Mouse (Mus musculus): ENCODE results near the gene Fabp2. TPM values are rescaled to one million over a fixed set of nuclear protein-coding genes. Genes with fewer than 3 reads are reported as not detected.

The Fabp2 gene
- total and polyA plus RNA-seq, 2 experiments from 2014 or later = not detected

- Histone ChIP-seq H3K4me1 (ENCODE audit: control insufficient read depth, insufficient read depth) (no peaks in the 10 kb centered on the region), H3K9me3 (replicated peaks; ENCODE audit: control insufficient read depth, low read length) (no peaks in the 10 kb centered on the region), H3K4me2 (ENCODE audit: low read depth, low read length) (no peak overlapping the region), H3K4me3 (ENCODE audit: low read depth, low read length) (no peak overlapping the region), H3K27me3 (ENCODE audit: control insufficient read depth, insufficient read depth, low read length) (no peaks in the 10 kb centered on the region), H3K9ac (replicated peaks; ENCODE audit: low read depth, low read length) (no peak overlapping the region), H3K27ac (ENCODE audit: low read depth) (no peak overlapping the region), H3K36me3 (replicated peaks; ENCODE audit: control insufficient read depth, insufficient read depth, low read length) (no peaks in the 10 kb centered on the region)
- no peak for TF ChIP-seq CTCF (IDR thresholded peaks at IDR 0.05; ENCODE audit: low read depth)
- TF ChIP-seq EP300 (IDR thresholded peaks at IDR 0.05; ENCODE audit: low read depth) = no peak
- DNase-seq (ENCODE audit: low spot score) = no peak
- ATAC-seq (ENCODE audit: insufficient read depth, low read depth) = no peak
- 82% methylated on average over 4 of the region's 4 CpGs for WGBS
Observed at GRCm38 (mm10) chr3:122865092-122865491, 29.8 kb upstream of the Fabp2 start.

DNA sequence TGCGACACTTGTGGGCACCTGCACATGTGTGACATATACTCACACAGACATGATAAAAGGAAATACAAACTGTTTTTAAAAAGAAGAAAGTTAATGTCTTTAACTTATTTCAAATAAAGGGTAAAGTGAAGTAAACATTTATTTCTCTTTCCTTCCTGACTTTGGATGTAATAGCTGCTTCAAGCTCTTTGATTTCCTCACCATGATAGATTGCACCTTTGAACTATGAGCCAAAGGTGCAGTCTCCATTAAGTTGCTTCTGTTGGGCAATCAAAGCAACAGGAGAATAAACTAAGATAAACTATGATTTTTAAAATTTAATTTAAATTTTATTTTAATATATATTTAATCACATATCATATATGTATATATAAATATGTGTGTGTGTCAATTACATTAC, 26.6 kb upstream of the Fabp2 start:
- no peak overlapping the region for H3K4me2 ChIP-seq (ENCODE audit: low read depth, low read length)
- DNase-seq (ENCODE audit: low spot score) = no peak
- no peak overlapping the region for H3K9ac ChIP-seq (replicated peaks; ENCODE audit: low read depth, low read length)
- no peaks in the 10 kb centered on the region for H3K27me3 ChIP-seq (ENCODE audit: control insufficient read depth, insufficient read depth, low read length)
- H3K4me1 ChIP-seq (ENCODE audit: control insufficient read depth, insufficient read depth) = no peaks in the 10 kb centered on the region
- H3K9me3 ChIP-seq (replicated peaks; ENCODE audit: control insufficient read depth, low read length) = no peaks in the 10 kb centered on the region
- TF ChIP-seq CTCF (IDR thresholded peaks at IDR 0.05; ENCODE audit: low read depth) (no peak), EP300 (IDR thresholded peaks at IDR 0.05; ENCODE audit: low read depth) (no peak)
- WGBS = 85% methylated on average over 1 of the region's 1 CpGs
- H3K27ac ChIP-seq (ENCODE audit: low read depth) = no peak overlapping the region
- no peak overlapping the region for H3K4me3 ChIP-seq (ENCODE audit: low read depth, low read length)
- no peaks in the 10 kb centered on the region for H3K36me3 ChIP-seq (replicated peaks; ENCODE audit: control insufficient read depth, insufficient read depth, low read length)
- ATAC-seq (ENCODE audit: insufficient read depth, low read depth) = no peak

DNA sequence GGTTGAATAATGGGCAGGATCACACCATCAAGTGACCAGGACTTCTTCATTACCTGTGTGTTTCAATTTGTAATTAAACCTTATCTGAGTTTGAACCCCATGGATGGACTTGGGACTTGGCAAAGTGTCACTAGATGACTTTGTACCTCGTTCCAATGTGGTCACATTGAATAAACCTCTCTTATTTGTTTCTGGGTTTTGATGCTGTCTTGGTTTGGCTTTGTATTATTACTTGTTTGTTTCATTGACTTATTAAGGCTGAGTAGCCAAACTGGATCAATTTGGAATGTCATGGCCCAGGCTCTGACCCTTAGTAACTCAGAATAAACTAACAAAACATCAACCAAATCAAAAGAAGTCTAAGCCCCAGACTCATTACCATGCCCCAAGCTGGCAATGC, 23.3 kb upstream of the Fabp2 start:
- Histone ChIP-seq H3K9ac (replicated peaks; ENCODE audit: low read depth, low read length) (no peak overlapping the region), H3K27ac (ENCODE audit: low read depth) (no peak overlapping the region), H3K27me3 (ENCODE audit: control insufficient read depth, insufficient read depth, low read length) (no peaks in the 10 kb centered on the region), H3K36me3 (replicated peaks; ENCODE audit: control insufficient read depth, insufficient read depth, low read length) (no peaks in the 10 kb centered on the region), H3K4me1 (ENCODE audit: control insufficient read depth, insufficient read depth) (no peaks in the 10 kb centered on the region), H3K9me3 (replicated peaks; ENCODE audit: control insufficient read depth, low read length) (no peaks in the 10 kb centered on the region), H3K4me3 (ENCODE audit: low read depth, low read length) (no peak overlapping the region), H3K4me2 (ENCODE audit: low read depth, low read length) (no peak overlapping the region)
- 68% methylated on average over 1 of the region's 1 CpGs for WGBS
- no peak for TF ChIP-seq CTCF (IDR thresholded peaks at IDR 0.05; ENCODE audit: low read depth)
- DNase-seq (ENCODE audit: low spot score) (no peak), ATAC-seq (ENCODE audit: insufficient read depth, low read depth) (no peak)

DNA sequence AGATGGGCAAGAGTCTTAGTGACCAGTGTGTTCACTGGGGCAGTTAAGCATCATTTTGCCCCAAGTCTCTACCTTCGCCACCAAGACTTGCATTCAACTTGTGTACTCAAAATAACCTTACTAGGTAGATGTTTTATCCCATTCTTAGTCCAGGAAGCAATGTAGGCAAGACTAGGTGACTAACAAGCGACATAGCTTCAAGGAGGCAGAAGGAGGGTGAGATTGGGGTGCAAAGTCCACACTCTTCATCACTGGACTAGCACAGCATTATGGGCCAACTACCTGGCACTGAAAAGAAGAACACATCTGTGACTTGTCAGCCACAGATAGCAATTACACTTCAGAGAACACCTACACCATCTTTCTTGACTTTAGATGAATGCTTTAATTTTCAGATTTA, 18.0 kb upstream of the Fabp2 start:
- H3K9me3 ChIP-seq (replicated peaks; ENCODE audit: control insufficient read depth, low read length) = no peaks in the 10 kb centered on the region
- no peak overlapping the region for H3K4me3 ChIP-seq (ENCODE audit: low read depth, low read length)
- H3K4me1 ChIP-seq (ENCODE audit: control insufficient read depth, insufficient read depth) = no peaks in the 10 kb centered on the region
- TF ChIP-seq EP300 (IDR thresholded peaks at IDR 0.05; ENCODE audit: low read depth) (no peak), CTCF (IDR thresholded peaks at IDR 0.05; ENCODE audit: low read depth) (no peak)
- H3K4me2 ChIP-seq (ENCODE audit: low read depth, low read length) = no peak overlapping the region
- H3K27ac ChIP-seq (ENCODE audit: low read depth) = no peak overlapping the region
- no peaks in the 10 kb centered on the region for H3K27me3 ChIP-seq (ENCODE audit: control insufficient read depth, insufficient read depth, low read length)
- ATAC-seq (ENCODE audit: insufficient read depth, low read depth) (no peak), DNase-seq (ENCODE audit: low spot score) (no peak)
- H3K36me3 ChIP-seq (replicated peaks; ENCODE audit: control insufficient read depth, insufficient read depth, low read length) = no peaks in the 10 kb centered on the region
- H3K9ac ChIP-seq (replicated peaks; ENCODE audit: low read depth, low read length) = no peak overlapping the region
- 72% methylated on average over 2 of the region's 2 CpGs for WGBS

GRCm38 (mm10) chr3:122877543-122877942, 17.3 kb upstream of the Fabp2 start:
- no peak overlapping the region for H3K9ac ChIP-seq (replicated peaks; ENCODE audit: low read depth, low read length)
- no peaks in the 10 kb centered on the region for H3K27me3 ChIP-seq (ENCODE audit: control insufficient read depth, insufficient read depth, low read length)
- TF ChIP-seq EP300 (IDR thresholded peaks at IDR 0.05; ENCODE audit: low read depth) (no peak), CTCF (IDR thresholded peaks at IDR 0.05; ENCODE audit: low read depth) (no peak)
- no peak for DNase-seq (ENCODE audit: low spot score)
- no peaks in the 10 kb centered on the region for H3K9me3 ChIP-seq (replicated peaks; ENCODE audit: control insufficient read depth, low read length)
- no peak overlapping the region for H3K27ac ChIP-seq (ENCODE audit: low read depth)
- H3K4me3 ChIP-seq (ENCODE audit: low read depth, low read length) = no peak overlapping the region
- H3K36me3 ChIP-seq (replicated peaks; ENCODE audit: control insufficient read depth, insufficient read depth, low read length) = no peaks in the 10 kb centered on the region
- H3K4me2 ChIP-seq (ENCODE audit: low read depth, low read length) = no peak overlapping the region
- ATAC-seq (ENCODE audit: insufficient read depth, low read depth) = no peak
- 64% methylated on average over 3 of the region's 3 CpGs for WGBS
- H3K4me1 ChIP-seq (ENCODE audit: control insufficient read depth, insufficient read depth) = no peaks in the 10 kb centered on the region

GRCm38 (mm10) chr3:122878705-122879315, 16.1 kb upstream of the Fabp2 start:
- no peak overlapping the region for H3K27ac ChIP-seq (ENCODE audit: low read depth)
- no peaks in the 10 kb centered on the region for H3K4me1 ChIP-seq (ENCODE audit: control insufficient read depth, insufficient read depth)
- H3K4me2 ChIP-seq (ENCODE audit: low read depth, low read length) = no peak overlapping the region
- H3K27me3 ChIP-seq (ENCODE audit: control insufficient read depth, insufficient read depth, low read length) = no peaks in the 10 kb centered on the region
- H3K4me3 ChIP-seq (ENCODE audit: low read depth, low read length) = no peak overlapping the region
- DNase-seq (ENCODE audit: low spot score) (no peak), ATAC-seq (ENCODE audit: insufficient read depth, low read depth) (no peak)
- no peaks in the 10 kb centered on the region for H3K36me3 ChIP-seq (replicated peaks; ENCODE audit: control insufficient read depth, insufficient read depth, low read length)
- H3K9me3 ChIP-seq (replicated peaks; ENCODE audit: control insufficient read depth, low read length) = no peaks in the 10 kb centered on the region
- 61% methylated on average over 8 of the region's 8 CpGs for WGBS
- H3K9ac ChIP-seq (replicated peaks; ENCODE audit: low read depth, low read length) = no peak overlapping the region
- TF ChIP-seq CTCF (IDR thresholded peaks at IDR 0.05; ENCODE audit: low read depth) (no peak), EP300 (IDR thresholded peaks at IDR 0.05; ENCODE audit: low read depth) (no peak)
